Mouse (Mus musculus): ENCODE data around the gene Pax7. TPM values are rescaled to one million over a fixed set of nuclear protein-coding genes. Genes with fewer than 3 reads are reported as not detected.

Gene Pax7
- total and polyA plus RNA-seq, 2 experiments from 2014 or later: 0.41 to 3.6 TPM

GRCm38 (mm10) chr4:139782926-139783467 lies 50.3 kb downstream of the Pax7 start:
- no peaks in the 10 kb centered on the region for H3K27me3 ChIP-seq (ENCODE audit: insufficient read depth, low read length)
- H3K36me3 ChIP-seq (ENCODE audit: insufficient read depth, low read length): no peaks in the 10 kb centered on the region
- H3K4me3 ChIP-seq (ENCODE audit: low read length): no peak overlapping the region
- DNase-seq (ENCODE audit: low spot score) (no peak), ATAC-seq (no peak; the same call in 1 of the 2 replicates)
- 69% methylated on average over 9 of the region's 9 CpGs for WGBS
- no peaks in the 10 kb centered on the region for H3K9me3 ChIP-seq (ENCODE audit: low read length)
- no peak overlapping the region for H3K9ac ChIP-seq (replicated peaks; ENCODE audit: low read length)
- no peak overlapping the region for H3K27ac ChIP-seq
- no peak overlapping the region for H3K4me2 ChIP-seq (ENCODE audit: low read depth, low read length)
- no peak for TF ChIP-seq CTCF (IDR thresholded peaks at IDR 0.05; ENCODE audit: low read depth)
- H3K4me1 ChIP-seq (ENCODE audit: insufficient read depth, low read length): no peaks in the 10 kb centered on the region

- H3K4me1 ChIP-seq (ENCODE audit: insufficient read depth, low read length): 0 out of 2 replicates have a peak, but pooled peaks cover 7% of the 10 kb centered on the region
- no peaks in the 10 kb centered on the region for H3K36me3 ChIP-seq (ENCODE audit: insufficient read depth, low read length)
- no peak overlapping the region for H3K4me2 ChIP-seq (ENCODE audit: low read depth, low read length)
- no peak overlapping the region for H3K9ac ChIP-seq (replicated peaks; ENCODE audit: low read length)
- ATAC-seq (peak; percentile 59), DNase-seq (ENCODE audit: low spot score) (peak; percentile 57)
- no peaks in the 10 kb centered on the region for H3K9me3 ChIP-seq (ENCODE audit: low read length)
- 12% methylated on average over 8 of the region's 9 CpGs for WGBS
- no peak for TF ChIP-seq CTCF (IDR thresholded peaks at IDR 0.05; ENCODE audit: low read depth)
- no peak overlapping the region for H3K4me3 ChIP-seq (ENCODE audit: low read length)
- no peaks in the 10 kb centered on the region for H3K27me3 ChIP-seq (ENCODE audit: insufficient read depth, low read length)
- H3K27ac ChIP-seq: no peak overlapping the region
Measured at GRCm38 (mm10) chr4:139771125-139771631, 62.1 kb downstream of the Pax7 start.

GRCm38 (mm10) chr4:139767823-139768222 lies 65.5 kb downstream of the Pax7 start:
- no peak for DNase-seq (ENCODE audit: low spot score)
- H3K27me3 ChIP-seq (ENCODE audit: insufficient read depth, low read length): no peaks in the 10 kb centered on the region
- no peak overlapping the region for H3K27ac ChIP-seq
- ATAC-seq: no peak
- H3K4me2 ChIP-seq (ENCODE audit: low read depth, low read length): no peak overlapping the region
- no peak for TF ChIP-seq CTCF (IDR thresholded peaks at IDR 0.05; ENCODE audit: low read depth)
- no peak overlapping the region for H3K9ac ChIP-seq (replicated peaks; ENCODE audit: low read length)
- H3K4me3 ChIP-seq (ENCODE audit: low read length): no peak overlapping the region
- no peaks in the 10 kb centered on the region for H3K36me3 ChIP-seq (ENCODE audit: insufficient read depth, low read length)
- 0 out of 2 replicates have a peak, but pooled peaks cover 7% of the 10 kb centered on the region for H3K4me1 ChIP-seq (ENCODE audit: insufficient read depth, low read length)
- 55% methylated on average over 5 of the region's 5 CpGs for WGBS
- no peaks in the 10 kb centered on the region for H3K9me3 ChIP-seq (ENCODE audit: low read length)

DNA sequence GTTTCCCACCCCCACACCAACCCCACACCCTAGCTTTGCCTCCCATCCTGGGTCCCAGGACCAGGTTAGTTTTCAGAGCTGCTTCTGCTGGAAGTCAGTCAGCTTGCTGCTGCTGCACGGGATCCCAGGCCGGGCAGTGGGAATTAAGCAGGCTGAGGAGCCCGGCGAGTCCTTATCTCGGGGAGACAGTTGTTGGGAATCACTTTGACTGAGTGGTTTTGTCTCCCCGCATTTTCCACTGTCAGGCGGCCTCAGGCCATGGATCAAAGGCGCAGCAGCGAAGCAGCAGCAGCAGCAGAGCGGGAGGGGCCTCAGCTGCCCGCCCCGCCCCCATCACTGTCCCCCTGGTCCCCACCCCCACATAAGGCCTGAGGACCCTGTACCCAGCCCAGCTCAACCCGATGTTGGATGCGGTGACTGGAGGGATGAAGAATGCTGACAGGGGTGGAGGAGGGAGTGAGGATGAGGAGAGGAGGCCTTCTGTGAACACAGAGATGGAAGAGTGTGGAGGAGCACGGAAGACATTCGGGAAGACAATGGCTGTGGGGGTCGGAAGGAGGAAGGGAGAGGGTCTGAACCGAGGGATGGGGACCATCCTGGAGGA lies 66.1 kb downstream of the Pax7 start:
- 14% methylated on average over 18 of the region's 18 CpGs for WGBS
- ATAC-seq: no peak
- DNase-seq (ENCODE audit: low spot score): no peak
- Histone ChIP-seq H3K9me3 (ENCODE audit: low read length) (no peaks in the 10 kb centered on the region), H3K4me3 (ENCODE audit: low read length) (no peak overlapping the region), H3K27ac (no peak overlapping the region), H3K9ac (replicated peaks; ENCODE audit: low read length) (no peak overlapping the region), H3K27me3 (ENCODE audit: insufficient read depth, low read length) (no peaks in the 10 kb centered on the region), H3K4me2 (ENCODE audit: low read depth, low read length) (no peak overlapping the region), H3K36me3 (ENCODE audit: insufficient read depth, low read length) (no peaks in the 10 kb centered on the region), H3K4me1 (ENCODE audit: insufficient read depth, low read length) (0 out of 2 replicates have a peak, but pooled peaks cover 7% of the 10 kb centered on the region)
- no peak for TF ChIP-seq CTCF (IDR thresholded peaks at IDR 0.05; ENCODE audit: low read depth)

GRCm38 (mm10) chr4:139761911-139762310 lies 71.4 kb downstream of the Pax7 start:
- Histone ChIP-seq H3K27ac (no peak overlapping the region), H3K4me1 (ENCODE audit: insufficient read depth, low read length) (no peaks in the 10 kb centered on the region), H3K36me3 (ENCODE audit: insufficient read depth, low read length) (no peaks in the 10 kb centered on the region), H3K4me3 (ENCODE audit: low read length) (no peak overlapping the region), H3K9ac (replicated peaks; ENCODE audit: low read length) (0 out of 2 replicates have a peak overlapping the region, but pooled peaks have one; percentile 15), H3K27me3 (ENCODE audit: insufficient read depth, low read length) (no peaks in the 10 kb centered on the region), H3K4me2 (ENCODE audit: low read depth, low read length) (no peak overlapping the region), H3K9me3 (ENCODE audit: low read length) (no peaks in the 10 kb centered on the region)
- TF ChIP-seq CTCF (IDR thresholded peaks at IDR 0.05; ENCODE audit: low read depth): no peak
- peak; percentile 56 for DNase-seq (ENCODE audit: low spot score)
- WGBS: 12% methylated on average over 13 of the region's 13 CpGs
- ATAC-seq: no peak

- Histone ChIP-seq H3K4me3 (ENCODE audit: low read length) (no peak overlapping the region), H3K27ac (no peak overlapping the region), H3K4me2 (ENCODE audit: low read depth, low read length) (no peak overlapping the region), H3K4me1 (ENCODE audit: insufficient read depth, low read length) (no peaks in the 10 kb centered on the region), H3K27me3 (ENCODE audit: insufficient read depth, low read length) (no peaks in the 10 kb centered on the region), H3K9me3 (ENCODE audit: low read length) (no peaks in the 10 kb centered on the region), H3K36me3 (ENCODE audit: insufficient read depth, low read length) (no peaks in the 10 kb centered on the region), H3K9ac (replicated peaks; ENCODE audit: low read length) (no peak overlapping the region)
- DNase-seq (ENCODE audit: low spot score) (no peak), ATAC-seq (no peak)
- WGBS: 55% methylated on average over 11 of the region's 11 CpGs
- TF ChIP-seq CTCF (IDR thresholded peaks at IDR 0.05; ENCODE audit: low read depth): no peak
Measured at GRCm38 (mm10) chr4:139760736-139761135, 72.6 kb downstream of the Pax7 start.

Measured in hindbrain, postnatal 0 days (tissue).